Mouse (Mus musculus): Measurements from ENCODE around the gene Ttc7b.

DNA sequence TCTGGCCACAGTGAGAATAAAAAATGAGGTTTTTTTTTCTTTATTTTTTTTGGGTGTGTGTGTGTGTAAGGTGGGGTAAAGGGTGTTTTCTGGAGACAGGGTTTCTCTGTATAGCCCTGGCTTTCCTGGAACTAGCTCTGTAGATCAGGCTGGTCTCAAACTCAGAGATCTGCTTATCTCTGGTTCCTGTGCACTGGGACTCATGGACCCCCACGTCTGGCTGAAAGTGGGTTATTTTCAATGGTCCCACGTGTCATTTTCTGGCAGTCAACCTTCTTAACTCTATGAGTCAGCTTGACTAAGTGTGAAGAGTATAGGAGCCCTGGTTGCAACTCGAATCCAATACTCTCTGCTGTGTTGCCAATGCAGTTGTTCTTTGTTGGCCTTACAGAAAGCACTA is 127.1 kb downstream of the Ttc7b start:
- TF ChIP-seq CTCF (IDR thresholded peaks at IDR 0.05; ENCODE audit: extremely low read depth, insufficient read depth, insufficient read length, insufficient replicate concordance) (no peak), POLR2A (IDR thresholded peaks at IDR 0.05; ENCODE audit: low read depth, low read length) (no peak)

Data from spleen, adult 2 months (tissue).